Mouse (Mus musculus) CH12.LX (cell line): ENCODE measurements around the gene Amh.

Experiments
- CHD1 ChIP-seq: IDR thresholded peaks from 2 replicates; pipeline ENCODE4 v1.6.1; 2012; ENCODE audit warnings: low read depth, low read length, improper control_type of control experiment, inconsistent platforms
- CHD2 ChIP-seq: IDR thresholded peaks from 2 replicates; pipeline ENCODE4 v1.6.1; 2011; ENCODE audit warnings: low read length, improper control_type of control experiment
- CTCF ChIP-seq, 2 experiments: IDR thresholded peaks in 1 of 2; conservative IDR thresholded peaks in 1 of 2; 2 replicates each; pipeline ENCODE4 v1.5.1; 2011 to 2012; ENCODE audit warnings: low read depth in 2 of 2, low read length in 2 of 2, improper control_type of control experiment in 1 of 2, inconsistent platforms in 1 of 2, mild to moderate bottlenecking in 1 of 2, moderate library complexity in 1 of 2
- E2F4 ChIP-seq: IDR thresholded peaks from 2 replicates; pipeline ENCODE4 v1.6.1; 2011; ENCODE audit warnings: low read depth, low read length, improper control_type of control experiment; ENCODE audit not compliant: insufficient replicate concordance
- EP300 ChIP-seq: IDR thresholded peaks from 2 replicates; pipeline ENCODE4 v1.6.1; 2011; ENCODE audit warnings: low read length, improper control_type of control experiment
- MAFK ChIP-seq: IDR thresholded peaks from 2 replicates; pipeline ENCODE4 v1.6.1; 2011; ENCODE audit warnings: low read length, improper control_type of control experiment; ENCODE audit not compliant: insufficient replicate concordance
- MAX ChIP-seq: IDR thresholded peaks from 2 replicates; pipeline ENCODE4 v1.6.1; 2011; ENCODE audit warnings: low read length, improper control_type of control experiment
- MYC ChIP-seq: IDR thresholded peaks from 2 replicates; pipeline ENCODE4 v1.6.1; 2011; ENCODE audit warnings: low read depth, mild to moderate bottlenecking, improper control_type of control experiment, low read length
- POLR2A ChIP-seq: IDR thresholded peaks from 2 replicates; pipeline ENCODE4 v1.6.1; 2011; ENCODE audit warnings: low read depth, mild to moderate bottlenecking, improper control_type of control experiment, low read length
- SMC3 ChIP-seq: IDR thresholded peaks from 2 replicates; pipeline ENCODE4 v1.6.1; 2011; ENCODE audit warnings: low read depth, low read length, improper control_type of control experiment
- TCF12 ChIP-seq: IDR thresholded peaks from 2 replicates; pipeline ENCODE4 v1.6.1; 2014; ENCODE audit warnings: low read depth, mild to moderate bottlenecking, inconsistent platforms, low read length, improper control_type of control experiment
- USF1 ChIP-seq: IDR thresholded peaks from 2 replicates; pipeline ENCODE4 v1.6.1; 2014; ENCODE audit warnings: low read depth, mild to moderate bottlenecking, inconsistent platforms, low read length, improper control_type of control experiment
- ZMIZ1 ChIP-seq: IDR thresholded peaks from 2 replicates; pipeline ENCODE4 v1.6.1; 2012; ENCODE audit warnings: low read depth, mild to moderate bottlenecking, inconsistent platforms, low read length, improper control_type of control experiment
- ZNF384 ChIP-seq: IDR thresholded peaks from 2 replicates; pipeline ENCODE4 v1.6.1; 2012; ENCODE audit warnings: low read depth, low read length, improper control_type of control experiment, inconsistent platforms

- no peak for TF ChIP-seq USF1
- TF ChIP-seq E2F4: no peak
- TF ChIP-seq CTCF (conservative IDR thresholded peaks at IDR 0.05 in 1 of 2, IDR thresholded peaks at IDR 0.05 in 1 of 2; ENCODE audit: low read depth in 2 of 2, low read length in 2 of 2): no peak
- TF ChIP-seq POLR2A: no peak
- TF ChIP-seq CHD1: no peak
- no peak for TF ChIP-seq MAFK
- TF ChIP-seq EP300: no peak
- no peak for TF ChIP-seq MYC
- no peak for TF ChIP-seq TCF12
- no peak for TF ChIP-seq ZNF384
- TF ChIP-seq ZMIZ1: no peak
- TF ChIP-seq MAX: no peak
- TF ChIP-seq CHD2: no peak
- TF ChIP-seq SMC3: no peak
These were observed 20.7 kb upstream of the Amh start for GRCm38 (mm10) chr10:80784302-80784701.
